Mouse (Mus musculus) small intestine, adult 2 months (tissue): Measurements from ENCODE around the gene Gm14151. TPM values are rescaled to one million over a fixed set of nuclear protein-coding genes. Genes with fewer than 3 reads are reported as not detected.
A peak's percentile ranks its signal among the peaks of the same experiment; 100 is the strongest.
"Not testable (repeated sequence)": the region's sequence is repeated elsewhere in the genome, so short reads cannot be mapped to it uniquely, and the experiment has no call there.

ENCODE experiments used
- H3K27ac ChIP-seq: fragments of 200-500 bp; 2 replicates; pipeline ENCODE4 v1.5.1; 2012; ENCODE audit warnings: low read depth, low read length, control low read depth, inconsistent platforms; ENCODE audit not compliant: insufficient read depth
- H3K27me3 ChIP-seq: fragments of 200-500 bp; 2 replicates; pipeline ENCODE4 v1.6.1; 2012; ENCODE audit warnings: mild to moderate bottlenecking, moderate library complexity, low read length, inconsistent platforms; ENCODE audit not compliant: control insufficient read depth, insufficient read depth
- H3K36me3 ChIP-seq: fragments of 200-500 bp; 2 replicates; pipeline ENCODE4 v1.6.1; 2012; ENCODE audit warnings: mild to moderate bottlenecking, low read length, control low read depth, inconsistent platforms; ENCODE audit not compliant: control insufficient read depth, insufficient read depth
- H3K4me1 ChIP-seq: fragments of 200-500 bp; 2 replicates; pipeline ENCODE4 v1.6.1; 2012; ENCODE audit warnings: low read length, inconsistent platforms, mixed read lengths; ENCODE audit not compliant: control insufficient read depth, insufficient read depth, insufficient read length
- H3K4me3 ChIP-seq: fragments of 200-500 bp; 2 replicates; pipeline ENCODE4 v1.5.1; 2012; ENCODE audit warnings: low read depth, mild to moderate bottlenecking, control low read depth, inconsistent platforms, low read length, moderate library complexity
- CTCF ChIP-seq: fragments of 200-500 bp; IDR thresholded peaks from 2 replicates; pipeline ENCODE4 v1.5.1; 2012; ENCODE audit warnings: low read depth, mild to moderate bottlenecking, control low read depth, inconsistent platforms, low read length, moderate library complexity, mixed read lengths; ENCODE audit not compliant: insufficient replicate concordance, insufficient read length; ENCODE audit errors: extremely low read depth
- POLR2A ChIP-seq: fragments of 200-500 bp; IDR thresholded peaks from 2 replicates; pipeline ENCODE4 v1.6.1; 2012; ENCODE audit warnings: low read depth, mild to moderate bottlenecking, control low read depth, inconsistent platforms, low read length, moderate library complexity
- WGBS: fragments of 180-500 bp; shearing (Covaris S2); methylation state at CpG from one replicate; pipeline ENCODE4 v1.1.7; 2018; 5-methylcytosine and 5-hydroxymethylcytosine counted together
- polyA plus RNA-seq: library from polyadenylated mRNA; depleted of rRNA; stranded (reverse); fragments of >200 nt; gene quantifications from 2 replicates; pipeline ENCODE4 v1.2.3, GENCODE M21; 2012; rRNA removed

Gm14151 gene
- not detected in 2 replicates for polyA plus RNA-seq

- not testable (repeated sequence) for H3K27ac ChIP-seq, H3K4me1 ChIP-seq, H3K4me3 ChIP-seq, H3K27me3 ChIP-seq, H3K36me3 ChIP-seq
- WGBS, result no CpG with 5 or more reads among the region's 3 CpGs
These were observed at the start of gene Gm14151 for GRCm38 (mm10) chr2:151092250-151092649. Gm14151 (minus strand) TSS chr2:151092350.

- not testable (repeated sequence) for H3K4me1 ChIP-seq, H3K27me3 ChIP-seq, H3K27ac ChIP-seq, H3K4me3 ChIP-seq, H3K36me3 ChIP-seq
- WGBS, result no CpG with 5 or more reads among the region's 3 CpGs
These were observed 5.8 kb upstream of the Gm14151 start, which contains the start of gene Gm14147 for GRCm38 (mm10) chr2:151097945-151098344. Gm14147 (plus strand) TSS chr2:151098245.

- 32% methylated on average over 1 of the region's 1 CpGs for WGBS
- Histone ChIP-seq H3K36me3 (no peaks in the 10 kb centered on the region), H3K4me3 (no peak overlapping the region), H3K4me1 (no peaks in the 10 kb centered on the region), H3K27me3 (no peaks in the 10 kb centered on the region), H3K27ac (no peak overlapping the region)
- TF ChIP-seq POLR2A (no peak), CTCF (no peak)
These were observed 35.5 kb downstream of the Gm14151 start for GRCm38 (mm10) chr2:151056637-151057036.

- Histone ChIP-seq H3K27ac (no peak overlapping the region), H3K36me3 (no peaks in the 10 kb centered on the region), H3K27me3 (no peaks in the 10 kb centered on the region), H3K4me1 (no peaks in the 10 kb centered on the region; the same call in none of the 2 replicates), H3K4me3 (no peak overlapping the region)
- TF ChIP-seq POLR2A (no peak), CTCF (no peak)
- WGBS, result 94% methylated on average over 1 of the region's 1 CpGs
These were observed 51.7 kb downstream of the Gm14151 start for GRCm38 (mm10) chr2:151040411-151040810.

- Histone ChIP-seq H3K36me3 (no peaks in the 10 kb centered on the region), H3K4me1 (no peaks in the 10 kb centered on the region; the same call in none of the 2 replicates), H3K4me3 (peak overlapping the region; percentile 99), H3K27ac (peak overlapping the region; percentile 17; the same call in 1 of the 2 replicates), H3K27me3 (no peaks in the 10 kb centered on the region)
- TF ChIP-seq POLR2A (no peak), CTCF (no peak)
- 24% methylated on average over 8 of the region's 8 CpGs for WGBS
These were observed 52.4 kb downstream of the Gm14151 start for GRCm38 (mm10) chr2:151039726-151040125.

- Histone ChIP-seq H3K27me3 (no peaks in the 10 kb centered on the region), H3K4me1 (no peaks in the 10 kb centered on the region; the same call in none of the 2 replicates), H3K4me3 (peak within 1 kb of the TSS; percentile 99), H3K36me3 (no peaks in the 10 kb centered on the region), H3K27ac (peak within 1 kb of the TSS; percentile 38; the same call in 1 of the 2 replicates)
- WGBS, result under 1% methylated on average over 34 of the region's 34 CpGs
- TF ChIP-seq CTCF (no peak), POLR2A (no peak)
These were observed 52.9 kb downstream of the Gm14151 start, which contains the start of the genes Ninl and Nanp for GRCm38 (mm10) chr2:151039232-151039695. Ninl (minus strand) TSS chr2:151039382. Nanp (minus strand) TSS chr2:151039398.

- WGBS, result under 1% methylated on average over 30 of the region's 30 CpGs
- H3K36me3 ChIP-seq, result no peaks in the 10 kb centered on the region
- H3K27ac ChIP-seq, result peak overlapping the region; percentile 38; the same call in 1 of the 2 replicates
- TF ChIP-seq POLR2A, result no peak
- TF ChIP-seq CTCF, result no peak
- peak overlapping the region; percentile 99 for H3K4me3 ChIP-seq
- H3K27me3 ChIP-seq, result no peaks in the 10 kb centered on the region
- no peaks in the 10 kb centered on the region; the same call in none of the 2 replicates for H3K4me1 ChIP-seq
These were observed 53.3 kb downstream of the Gm14151 start for GRCm38 (mm10) chr2:151038811-151039222.
